Mouse (Mus musculus) E14TG2a.4 (cell line): ENCODE measurements at regions not wholly inside any gene's neighbourhood (a gene's known extent, or its start where the extent isn't known, plus 50 kb on each side); places are given as distances from the start of the nearest gene placed in this dataset.
A peak's percentile ranks its signal among the peaks of the same experiment; 100 is the strongest.

ENCODE experiments used
- H3K27me3 ChIP-seq: 2 replicates; pipeline ENCODE4 v1.6.1; 2014; ENCODE audit warnings: low read length, control low read depth; ENCODE audit not compliant: insufficient read depth
- H3K36me3 ChIP-seq: 2 replicates; pipeline ENCODE4 v1.6.1; 2014; ENCODE audit warnings: low read length, control low read depth; ENCODE audit not compliant: insufficient read depth
- H3K4me1 ChIP-seq: replicated peaks from 2 replicates; pipeline ENCODE4 v1.6.1; 2014; ENCODE audit warnings: low read depth, low read length, control low read depth
- H3K4me3 ChIP-seq: replicated peaks from 2 replicates; pipeline ENCODE4 v1.5.1; 2014; ENCODE audit warnings: mild to moderate bottlenecking, low read length
- H3K9me3 ChIP-seq: 2 replicates; pipeline ENCODE4 v1.6.1; 2014; ENCODE audit warnings: low read length, control low read depth
- CTCF ChIP-seq: conservative IDR thresholded peaks from 2 replicates; pipeline ENCODE4 v1.5.1; 2014; ENCODE audit warnings: low read length
- NANOG ChIP-seq: IDR thresholded peaks from 2 replicates; pipeline ENCODE4 v1.6.1; 2014; ENCODE audit warnings: borderline replicate concordance, low read length, mixed read lengths
- POU5F1 ChIP-seq: IDR thresholded peaks from 2 replicates; pipeline ENCODE4 v1.6.1; 2014; ENCODE audit warnings: low read length, borderline replicate concordance

GRCm38 (mm10) chr2:57696992-57697772 is 300.5 kb upstream of the Galnt5 start:
- no peaks in the 10 kb centered on the region for H3K27me3 ChIP-seq
- TF ChIP-seq NANOG, result no peak
- no peak for TF ChIP-seq POU5F1
- TF ChIP-seq CTCF, result no peak
- H3K4me3 ChIP-seq, result no peak overlapping the region
- H3K4me1 ChIP-seq, result 0 out of 2 replicates have a peak, but pooled peaks cover 3% of the 10 kb centered on the region
- peaks cover 7% of the 10 kb centered on the region; the same call in 1 of the 2 replicates for H3K9me3 ChIP-seq
- H3K36me3 ChIP-seq, result no peaks in the 10 kb centered on the region

DNA sequence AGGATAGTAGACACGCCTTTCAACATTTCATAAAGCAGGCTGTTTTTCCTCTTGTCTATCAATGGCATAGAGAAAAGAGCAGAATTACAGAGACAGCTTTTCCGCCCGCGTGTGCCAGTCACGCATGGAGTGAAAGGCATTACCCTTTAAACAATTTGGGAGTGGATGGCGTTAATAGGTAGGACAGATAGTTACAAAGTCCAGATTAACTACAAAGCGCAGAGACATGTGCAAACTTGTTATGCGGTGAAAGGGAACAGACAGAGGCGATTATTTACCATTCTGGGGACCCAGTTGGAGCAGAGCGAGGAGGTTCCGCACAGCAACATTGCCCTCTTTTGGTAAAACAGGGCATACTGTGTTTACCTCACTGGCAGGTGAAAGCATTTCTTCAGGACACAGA is 299.0 kb upstream of the Galnt5 start:
- TF ChIP-seq NANOG (no peak), POU5F1 (no peak), CTCF (peak; percentile 38; the same call in 1 of the 2 replicates)
- H3K27me3 ChIP-seq, result no peaks in the 10 kb centered on the region
- no peak overlapping the region for H3K4me3 ChIP-seq
- 0 out of 2 replicates have a peak, but pooled peaks cover 3% of the 10 kb centered on the region for H3K4me1 ChIP-seq
- no peaks in the 10 kb centered on the region for H3K36me3 ChIP-seq
- no peaks in the 10 kb centered on the region for H3K9me3 ChIP-seq

- Histone ChIP-seq H3K4me3 (no peak overlapping the region), H3K36me3 (no peaks in the 10 kb centered on the region), H3K9me3 (no peaks in the 10 kb centered on the region), H3K27me3 (no peaks in the 10 kb centered on the region), H3K4me1 (0 out of 2 replicates have a peak, but pooled peaks cover 3% of the 10 kb centered on the region)
- no peak for TF ChIP-seq POU5F1
- TF ChIP-seq NANOG, result no peak
- TF ChIP-seq CTCF, result no peak
Measured at GRCm38 (mm10) chr2:57699226-57699625, 298.5 kb upstream of the Galnt5 start.

DNA sequence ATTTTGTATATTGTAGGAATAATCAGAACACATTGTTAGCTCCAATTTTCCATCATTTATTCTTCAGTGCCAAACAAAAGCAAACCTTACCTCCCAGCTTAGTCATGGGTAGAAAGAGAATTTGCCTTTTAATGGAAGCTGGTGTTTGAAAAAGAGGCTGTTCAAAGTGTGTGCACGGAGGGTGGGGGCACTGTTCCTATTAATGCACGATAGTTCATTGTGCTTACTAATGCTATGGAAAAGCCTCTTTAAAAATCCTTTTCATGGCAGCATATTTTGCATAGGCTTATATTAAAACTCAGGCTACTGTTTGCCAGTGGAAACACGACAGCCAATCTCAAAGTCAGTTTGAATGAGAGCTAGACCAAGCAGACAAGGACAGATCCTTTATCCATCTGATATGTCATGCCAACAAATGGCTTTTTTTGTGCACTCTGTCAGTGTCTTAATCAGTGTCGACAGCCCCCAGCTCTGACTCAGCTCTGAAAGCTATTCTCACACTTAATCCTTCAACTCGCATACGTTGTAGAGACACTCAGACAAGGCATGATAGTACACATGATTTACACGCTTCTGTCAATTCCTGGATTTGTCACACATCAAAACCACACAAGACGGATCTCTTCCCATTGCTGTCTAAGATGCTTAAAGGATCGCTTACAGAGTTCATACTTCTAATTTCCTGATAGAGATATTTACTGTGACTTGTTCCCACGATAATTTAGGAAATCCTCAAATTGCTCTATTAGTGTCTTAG is 280.8 kb upstream of the Galnt5 start:
- Histone ChIP-seq H3K9me3 (no peaks in the 10 kb centered on the region), H3K36me3 (no peaks in the 10 kb centered on the region)
- no peak for TF ChIP-seq CTCF
- TF ChIP-seq POU5F1, result no peak
- no peak for TF ChIP-seq NANOG

More for the DNA sequence above, 280.8 kb upstream of the Galnt5 start:
- Histone ChIP-seq H3K27me3 (no peaks in the 10 kb centered on the region), H3K4me1 (no peaks in the 10 kb centered on the region), H3K4me3 (no peak overlapping the region)
